Mouse (Mus musculus) CD4-positive helper T cell, adult 2 months (primary cell): ENCODE data around the gene Ddx3x.
A peak's percentile ranks its signal among the peaks of the same experiment; 100 is the strongest.
"Not testable (repeated sequence)": the region's sequence is repeated elsewhere in the genome, so short reads cannot be mapped to it uniquely, and the experiment has no call there.

Source experiments
- DNase-seq: peaks from one replicate; pipeline ENCODE4 v3.0.0-alpha.2; 2012; ENCODE audit warnings: low read depth, missing footprints, low spot score

The Ddx3x gene

GRCm38 (mm10) chrX:13280409-13281328 lies at the start of gene Ddx3x:
TSS of gene Ddx3x (plus strand) at chrX:13280970.
- peak; percentile 93 for DNase-seq

GRCm38 (mm10) chrX:13231243-13231642 lies 49.5 kb upstream of the Ddx3x start:
- DNase-seq = no peak

DNA sequence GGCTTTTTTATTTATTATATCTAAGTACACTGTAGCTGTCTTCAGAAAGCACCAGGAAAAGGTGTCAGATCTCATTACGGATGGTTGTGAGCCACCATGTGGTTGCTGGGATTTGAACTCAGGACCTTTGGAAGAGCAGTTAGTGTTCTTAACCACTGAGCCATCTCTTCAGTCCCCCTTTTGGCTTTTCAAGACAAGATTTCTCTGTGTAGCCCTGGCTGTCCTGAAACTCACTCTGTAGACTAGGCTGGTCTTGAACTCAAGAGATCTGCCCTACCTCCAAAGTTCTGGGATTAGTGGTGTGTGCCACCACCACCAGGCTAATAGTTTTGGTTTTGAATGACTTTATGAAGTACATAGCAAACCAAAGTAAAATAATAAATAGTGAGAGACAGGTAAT lies 47.9 kb upstream of the Ddx3x start:
- not testable (repeated sequence) for DNase-seq

GRCm38 (mm10) chrX:13233631-13234030 lies 47.1 kb upstream of the Ddx3x start:
- DNase-seq = no peak

DNA sequence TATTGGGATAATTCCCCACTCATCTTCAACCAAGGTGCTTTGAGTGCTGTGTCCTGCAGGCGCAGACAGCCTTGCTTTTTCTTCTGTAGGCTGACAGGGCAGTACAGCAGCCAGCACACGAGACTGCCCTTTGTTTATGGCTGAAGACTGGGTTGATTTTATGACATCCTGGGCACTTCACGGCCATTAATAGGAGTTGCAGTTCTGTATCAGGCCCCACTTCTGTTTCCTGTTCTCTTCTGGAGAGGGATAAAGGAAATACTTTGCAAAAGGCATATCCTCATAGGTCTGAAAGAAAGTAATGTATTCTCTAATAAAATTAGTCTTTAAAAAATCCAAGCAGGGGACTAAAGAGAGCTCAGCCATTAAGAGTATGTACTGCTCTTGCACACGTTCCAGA lies 46.1 kb upstream of the Ddx3x start:
- DNase-seq = no peak

- DNase-seq = no peak
Measured at GRCm38 (mm10) chrX:13236100-13236568, 44.6 kb upstream of the Ddx3x start.

DNA sequence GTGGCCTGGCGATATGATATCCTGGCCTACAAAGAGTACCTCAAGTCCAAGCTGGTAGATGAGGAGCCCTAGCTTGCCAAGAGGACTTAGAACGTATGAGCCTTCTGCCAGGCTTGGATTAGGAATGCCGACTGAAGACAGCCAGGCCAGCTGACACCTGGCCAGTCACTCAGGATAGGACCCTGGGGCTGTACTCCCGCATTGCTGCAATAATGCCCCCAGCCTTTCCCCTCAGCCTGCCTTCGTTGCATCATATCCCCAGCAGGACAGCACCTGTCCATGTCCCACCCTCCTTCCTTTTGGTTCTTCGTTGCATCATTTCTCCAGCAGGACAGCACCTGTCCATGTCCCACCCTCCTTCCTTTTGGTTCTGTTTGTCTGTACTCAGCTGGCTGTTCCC lies 41.3 kb upstream of the Ddx3x start:
- DNase-seq = no peak

DNA sequence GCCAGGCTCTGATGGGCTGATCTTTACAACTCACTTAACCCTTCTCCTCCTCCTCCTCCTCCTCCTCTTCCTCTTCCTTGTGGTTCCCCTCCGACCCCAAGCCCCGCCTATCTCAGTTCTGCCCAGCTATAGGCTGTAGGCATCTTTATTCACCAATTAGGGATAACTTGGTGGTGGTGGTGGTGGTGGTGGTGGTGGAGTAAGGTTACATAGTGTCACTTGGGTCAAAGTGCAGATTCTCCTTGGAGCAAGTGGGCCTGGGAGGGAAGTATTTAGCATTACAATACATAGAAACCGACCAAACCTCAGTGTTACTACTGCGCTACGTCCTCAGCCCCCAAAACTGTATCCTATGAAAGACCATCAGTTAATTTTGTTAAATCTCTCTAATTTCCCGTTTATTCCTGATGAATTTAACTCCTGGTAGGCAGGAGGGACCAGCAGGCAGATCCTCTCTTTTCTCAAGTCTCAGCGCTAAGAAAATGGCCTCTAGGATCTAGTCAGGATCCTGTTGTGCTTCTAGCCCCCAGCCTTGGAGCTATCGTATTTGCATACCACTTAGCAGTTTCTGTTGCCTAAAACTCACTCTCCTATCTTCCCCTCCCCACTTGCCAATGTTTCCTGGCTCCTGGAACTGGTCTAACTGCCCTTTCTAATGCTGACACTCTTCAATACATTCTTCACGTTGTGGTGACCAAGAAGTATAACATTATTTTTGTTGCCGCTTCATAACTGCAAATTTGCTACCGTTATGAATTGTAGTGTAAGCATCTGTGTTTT lies 39.9 kb upstream of the Ddx3x start:
- DNase-seq = no peak

- peak; percentile 46 for DNase-seq
Measured at GRCm38 (mm10) chrX:13241426-13242319, 39.1 kb upstream of the Ddx3x start.

GRCm38 (mm10) chrX:13242320-13243096 lies 38.3 kb upstream of the Ddx3x start:
- DNase-seq = peak; percentile 63

DNA sequence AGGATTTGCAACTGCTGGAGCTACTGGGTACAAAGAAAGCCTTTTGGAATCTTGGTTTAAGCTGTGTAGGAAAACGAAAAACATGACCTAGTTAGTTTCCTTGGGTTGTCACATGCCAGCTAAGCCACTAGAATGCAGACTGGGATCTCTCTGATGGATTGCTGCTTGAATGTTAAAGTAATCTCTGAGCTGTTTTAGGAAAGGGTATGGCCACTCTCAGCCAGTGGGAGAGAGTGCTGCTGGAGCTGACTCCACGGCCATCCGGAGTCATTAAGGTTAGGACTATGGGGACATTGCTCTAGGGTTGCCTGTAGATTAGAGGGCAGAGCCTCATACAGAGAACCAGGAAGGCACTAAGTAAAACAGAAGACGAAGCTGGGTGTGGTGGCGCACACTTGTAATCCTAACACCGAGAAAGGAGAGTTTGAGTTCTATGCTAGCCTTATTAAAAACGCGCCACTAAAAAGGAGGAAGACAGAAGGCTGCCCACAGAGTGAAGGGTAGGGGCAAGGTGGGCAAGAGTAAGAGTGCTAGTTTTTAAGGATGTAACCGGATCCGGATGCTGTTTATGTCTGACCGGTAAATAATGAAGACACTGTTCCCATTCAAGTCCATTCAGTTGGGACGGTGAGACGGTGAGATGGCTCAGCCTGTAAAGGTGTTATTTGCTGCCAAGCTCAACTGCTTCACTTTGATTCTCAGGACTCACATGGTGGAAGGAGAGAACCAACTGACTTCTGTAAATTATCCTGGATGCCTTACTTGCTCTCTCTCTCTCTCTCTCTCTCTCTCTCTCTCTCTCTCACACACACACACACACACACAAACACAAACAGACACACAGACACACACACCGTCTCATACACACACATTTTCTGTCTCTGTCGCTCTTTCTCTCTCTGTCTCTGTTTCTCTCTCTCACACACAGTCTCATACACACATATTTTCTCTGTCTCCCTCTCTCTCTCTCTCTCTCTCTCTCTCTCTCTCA lies 37.3 kb upstream of the Ddx3x start:
- peak; percentile 11 for DNase-seq

DNA sequence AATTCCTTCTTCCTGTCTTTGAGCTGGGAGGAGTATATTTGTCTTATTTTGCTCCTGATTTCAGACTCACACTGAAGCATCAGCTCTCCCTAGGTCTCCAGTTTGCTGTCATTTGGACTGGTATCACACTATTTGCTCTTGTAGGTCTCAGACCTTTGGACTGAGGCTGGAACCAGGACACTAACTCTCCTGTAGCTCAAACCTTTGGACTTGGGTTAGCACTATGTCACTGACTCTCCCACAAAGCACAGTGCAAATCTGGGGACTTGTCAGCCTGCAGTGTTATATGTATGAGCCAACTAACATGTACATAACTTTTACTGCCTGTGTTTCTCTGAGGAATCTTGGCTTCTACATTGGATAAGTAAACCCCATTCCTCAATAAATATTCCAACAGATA lies 36.2 kb upstream of the Ddx3x start:
- no peak for DNase-seq

GRCm38 (mm10) chrX:13245027-13245426 lies 35.7 kb upstream of the Ddx3x start:
- no peak for DNase-seq

- no peak for DNase-seq
Measured at GRCm38 (mm10) chrX:13251683-13252082, 29.1 kb upstream of the Ddx3x start.

- no peak for DNase-seq
Measured at GRCm38 (mm10) chrX:13254273-13254672, 26.5 kb upstream of the Ddx3x start.

- DNase-seq = no peak
Measured at GRCm38 (mm10) chrX:13263356-13263755, 17.4 kb upstream of the Ddx3x start.

GRCm38 (mm10) chrX:13275519-13276137 lies 5.1 kb upstream of the Ddx3x start:
- DNase-seq = no peak

- DNase-seq = no peak
Measured at GRCm38 (mm10) chrX:13278996-13279395, 1.8 kb upstream of the Ddx3x start.

GRCm38 (mm10) chrX:13280037-13280408 lies 747 bp upstream of the Ddx3x start:
- DNase-seq = peak; percentile 19
